Mouse (Mus musculus) hindbrain, postnatal 0 days (tissue): ENCODE measurements at regions not wholly inside any gene's neighbourhood (a gene's known extent, or its start where the extent isn't known, plus 50 kb on each side); places are given as distances from the start of the nearest gene placed in this dataset.

Experiments used
- ATAC-seq: fragments of 200-750 bp; cut with Nextera tagmentation; 2 replicates; pipeline ENCODE4 v1.8.0; 2017; ENCODE audit warnings: mild to moderate bottlenecking, moderate TSS enrichment, moderate library complexity
- DNase-seq: peaks from one replicate; pipeline ENCODE4 v3.0.0-alpha.2; 2015; ENCODE audit warnings: low spot score
- H3K27ac ChIP-seq: fragments of 300-500 bp; sonication (generic); 2 replicates; pipeline ENCODE4 v1.5.1; 2014; ENCODE audit warnings: mild to moderate bottlenecking
- H3K27me3 ChIP-seq: fragments of 300-500 bp; sonication (generic); 2 replicates; pipeline ENCODE4 v1.6.1; 2014; ENCODE audit warnings: low read length, mixed read lengths; ENCODE audit not compliant: insufficient read depth
- H3K36me3 ChIP-seq: fragments of 300-500 bp; sonication (generic); 2 replicates; pipeline ENCODE4 v1.6.1; 2014; ENCODE audit warnings: low read length, mixed read lengths; ENCODE audit not compliant: insufficient read depth
- H3K4me1 ChIP-seq: fragments of 300-500 bp; sonication (generic); 2 replicates; pipeline ENCODE4 v1.6.1; 2014; ENCODE audit warnings: antibody characterized with exemption, low read length, mixed read lengths; ENCODE audit not compliant: insufficient read depth
- H3K4me2 ChIP-seq: fragments of 300-500 bp; sonication (generic); 2 replicates; pipeline ENCODE4 v1.6.1; 2014; ENCODE audit warnings: low read depth, mild to moderate bottlenecking, low read length, moderate library complexity, mixed read lengths
- H3K4me3 ChIP-seq: fragments of 300-500 bp; sonication (generic); 2 replicates; pipeline ENCODE4 v1.5.1; 2014; ENCODE audit warnings: low read length
- H3K9ac ChIP-seq: fragments of 300-500 bp; sonication (generic); replicated peaks from 2 replicates; pipeline ENCODE4 v1.6.1; 2014; ENCODE audit warnings: mild to moderate bottlenecking, low read length, moderate library complexity, mixed read lengths
- H3K9me3 ChIP-seq: fragments of 300-500 bp; sonication (generic); 2 replicates; pipeline ENCODE4 v1.6.1; 2016; ENCODE audit warnings: low read length, mixed read lengths
- CTCF ChIP-seq: IDR thresholded peaks from 2 replicates; pipeline ENCODE4 v1.5.1; 2016; ENCODE audit warnings: antibody characterized with exemption, control low read depth, low read depth
- WGBS: fragments of 180-500 bp; shearing (Covaris S2); extraction: QIAGEN DNeasy Blood & Tissue Kit; methylation state at CpG from one replicate; pipeline ENCODE4 v1.1.7; 2014; 5-methylcytosine and 5-hydroxymethylcytosine counted together

DNA sequence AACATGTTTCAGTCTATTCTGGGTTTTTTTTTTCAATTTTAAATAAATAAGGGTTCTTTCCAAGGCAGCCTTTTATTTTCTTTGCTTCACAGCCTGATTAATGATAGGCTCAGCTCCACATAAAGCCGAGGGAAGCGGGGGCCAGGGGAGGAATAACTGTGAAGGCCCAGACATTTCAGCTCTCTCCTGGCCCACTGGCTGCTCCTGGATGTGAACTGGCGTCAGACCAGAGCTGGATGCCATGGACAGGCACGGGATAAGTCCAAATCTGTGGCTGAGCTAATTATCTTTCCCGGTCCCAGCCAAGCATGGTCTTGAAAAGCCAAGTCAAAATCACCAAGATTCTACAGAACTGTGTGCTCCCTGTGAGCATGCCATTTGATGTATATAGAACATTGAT is 105.1 kb upstream of the Ypel5 start:
- peak; percentile 36 for DNase-seq
- 40% methylated on average over 5 of the region's 5 CpGs for WGBS
- no peak overlapping the region for H3K4me2 ChIP-seq
- no peak for TF ChIP-seq CTCF
- H3K4me1 ChIP-seq = no peaks in the 10 kb centered on the region
- no peaks in the 10 kb centered on the region for H3K27me3 ChIP-seq
- no peak overlapping the region for H3K4me3 ChIP-seq
- no peak for ATAC-seq
- H3K9ac ChIP-seq = no peak overlapping the region
- H3K27ac ChIP-seq = no peak overlapping the region
- H3K9me3 ChIP-seq = no peaks in the 10 kb centered on the region
- no peaks in the 10 kb centered on the region for H3K36me3 ChIP-seq

DNA sequence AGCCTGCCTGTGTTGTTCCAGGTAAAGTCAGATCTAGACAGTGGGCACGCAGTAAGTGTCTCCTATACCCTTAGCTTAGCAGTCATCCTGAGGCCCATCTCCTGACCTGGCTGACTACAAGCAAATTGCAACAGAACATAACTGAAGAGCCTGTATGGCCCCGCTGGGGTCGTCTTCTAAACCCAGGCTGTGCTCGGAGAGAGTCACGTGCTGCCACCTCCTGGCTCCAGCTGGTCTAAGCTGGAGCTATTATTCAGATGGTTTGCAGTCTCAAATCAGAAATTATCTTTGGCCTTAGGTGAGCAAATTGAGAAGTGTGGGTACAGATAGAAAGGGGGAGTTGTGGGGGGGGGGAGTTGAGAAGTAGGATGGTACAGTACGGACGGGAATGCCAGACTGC is 115.5 kb upstream of the Ypel5 start:
- Histone ChIP-seq H3K27ac (no peak overlapping the region), H3K9ac (no peak overlapping the region), H3K4me1 (no peaks in the 10 kb centered on the region), H3K4me2 (no peak overlapping the region), H3K36me3 (no peaks in the 10 kb centered on the region), H3K9me3 (no peaks in the 10 kb centered on the region), H3K4me3 (no peak overlapping the region), H3K27me3 (no peaks in the 10 kb centered on the region)
- peak; percentile 68 for TF ChIP-seq CTCF
- 48% methylated on average over 7 of the region's 7 CpGs for WGBS
- peak; percentile 21; the same call in 1 of the 2 replicates for ATAC-seq
- DNase-seq = peak; percentile 70

DNA sequence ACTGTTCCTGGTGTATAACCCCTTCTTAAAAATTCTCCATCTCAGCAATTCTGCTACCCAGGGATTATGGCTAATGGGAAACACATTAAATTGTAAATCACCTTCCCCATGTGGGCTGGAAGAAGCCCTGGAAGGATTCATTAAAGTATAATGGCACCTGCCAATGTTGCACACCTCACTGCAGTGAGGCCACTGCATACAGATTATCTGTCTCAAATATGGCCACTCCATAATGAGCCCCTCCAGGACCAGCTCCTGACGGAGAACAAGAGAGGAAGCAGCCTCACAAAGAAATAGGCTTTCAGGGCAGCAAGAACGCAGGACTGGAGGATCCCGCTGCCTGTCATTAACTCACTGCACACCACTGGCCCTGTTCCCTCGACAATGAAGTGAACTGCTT is 115.2 kb upstream of the Alk start:
- Histone ChIP-seq H3K4me1 (no peaks in the 10 kb centered on the region), H3K27ac (no peak overlapping the region), H3K9ac (no peak overlapping the region), H3K9me3 (no peaks in the 10 kb centered on the region), H3K4me2 (no peak overlapping the region), H3K27me3 (no peaks in the 10 kb centered on the region), H3K36me3 (no peaks in the 10 kb centered on the region), H3K4me3 (no peak overlapping the region)
- no peak for ATAC-seq
- no peak for TF ChIP-seq CTCF
- DNase-seq = no peak
- 58% methylated on average over 4 of the region's 4 CpGs for WGBS

DNA sequence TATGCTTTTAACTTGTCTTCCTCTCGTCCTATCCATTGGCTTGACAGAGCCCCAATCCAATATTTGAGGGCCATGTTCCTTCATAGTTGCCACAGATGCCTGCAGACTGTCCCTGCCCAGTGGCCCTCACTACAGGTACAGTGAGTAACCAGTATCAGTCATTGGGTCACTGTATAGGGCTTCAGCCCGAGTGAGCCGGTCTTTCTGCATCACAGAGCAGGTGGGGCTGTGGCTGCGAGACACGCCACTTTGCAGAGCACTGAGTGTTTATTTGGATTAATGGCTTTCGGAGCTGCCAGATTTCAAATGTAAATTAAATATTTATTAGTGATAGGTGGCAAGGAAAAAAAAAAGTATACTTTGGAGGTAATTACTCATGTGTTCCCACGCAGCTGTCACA is 87.2 kb upstream of the Alk start:
- no peaks in the 10 kb centered on the region for H3K4me1 ChIP-seq
- H3K4me2 ChIP-seq = no peak overlapping the region
- no peaks in the 10 kb centered on the region for H3K9me3 ChIP-seq
- H3K27me3 ChIP-seq = no peaks in the 10 kb centered on the region
- 80% methylated on average over 7 of the region's 7 CpGs for WGBS
- H3K36me3 ChIP-seq = no peaks in the 10 kb centered on the region
- no peak overlapping the region for H3K27ac ChIP-seq
- ATAC-seq = no peak
- no peak overlapping the region for H3K4me3 ChIP-seq
- DNase-seq = no peak
- TF ChIP-seq CTCF = no peak
- no peak overlapping the region for H3K9ac ChIP-seq

DNA sequence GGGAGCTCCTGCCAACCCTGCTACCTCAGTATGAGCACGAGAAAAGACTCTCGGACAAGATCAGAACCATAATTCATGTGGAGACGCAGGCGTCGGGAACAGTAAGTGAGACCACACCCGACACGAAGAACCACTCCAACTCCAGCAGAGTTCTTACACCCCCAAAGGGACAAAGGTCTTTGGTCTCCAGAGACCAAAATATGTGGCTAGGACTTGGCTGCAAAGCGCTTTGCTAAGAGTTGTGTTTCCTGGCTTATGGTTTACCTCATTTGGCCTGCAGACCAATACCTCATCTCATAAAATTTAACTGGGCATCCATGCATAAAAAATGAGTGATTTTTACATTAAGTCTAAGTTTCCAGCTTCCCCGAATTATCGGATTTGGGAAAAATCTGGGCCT is 85.2 kb upstream of the Alk start:
- H3K4me2 ChIP-seq = no peak overlapping the region
- H3K9ac ChIP-seq = no peak overlapping the region
- H3K36me3 ChIP-seq = no peaks in the 10 kb centered on the region
- no peak for DNase-seq
- H3K9me3 ChIP-seq = no peaks in the 10 kb centered on the region
- no peak for TF ChIP-seq CTCF
- no peak overlapping the region for H3K4me3 ChIP-seq
- no peaks in the 10 kb centered on the region for H3K27me3 ChIP-seq
- H3K4me1 ChIP-seq = no peaks in the 10 kb centered on the region
- WGBS = 88% methylated on average over 10 of the region's 10 CpGs
- H3K27ac ChIP-seq = no peak overlapping the region
- ATAC-seq = no peak

DNA sequence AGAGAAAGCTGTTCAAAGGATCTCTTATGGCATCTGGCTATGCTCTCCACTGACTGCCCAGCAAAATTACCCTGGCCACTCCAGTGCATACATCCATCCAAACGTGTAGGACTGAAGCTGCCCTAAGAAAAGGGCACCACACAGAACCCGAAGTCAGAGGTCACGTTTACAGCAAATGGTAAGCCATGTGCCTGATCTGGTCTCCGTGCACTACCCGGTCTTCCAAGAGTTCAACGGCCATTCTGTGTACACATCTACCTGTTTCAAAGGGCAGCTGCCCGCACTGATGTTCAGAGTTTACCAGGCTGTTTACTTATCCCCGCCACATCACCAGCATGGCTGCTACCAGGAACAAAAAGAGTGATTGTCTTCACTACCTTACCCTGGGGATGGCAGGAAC is 84.4 kb upstream of the Alk start:
- Histone ChIP-seq H3K4me1 (no peaks in the 10 kb centered on the region), H3K4me3 (no peak overlapping the region), H3K36me3 (no peaks in the 10 kb centered on the region), H3K9me3 (no peaks in the 10 kb centered on the region), H3K9ac (no peak overlapping the region), H3K27ac (no peak overlapping the region), H3K27me3 (no peaks in the 10 kb centered on the region), H3K4me2 (no peak overlapping the region)
- WGBS = 94% methylated on average over 8 of the region's 8 CpGs
- TF ChIP-seq CTCF = no peak
- no peak for DNase-seq
- no peak for ATAC-seq

DNA sequence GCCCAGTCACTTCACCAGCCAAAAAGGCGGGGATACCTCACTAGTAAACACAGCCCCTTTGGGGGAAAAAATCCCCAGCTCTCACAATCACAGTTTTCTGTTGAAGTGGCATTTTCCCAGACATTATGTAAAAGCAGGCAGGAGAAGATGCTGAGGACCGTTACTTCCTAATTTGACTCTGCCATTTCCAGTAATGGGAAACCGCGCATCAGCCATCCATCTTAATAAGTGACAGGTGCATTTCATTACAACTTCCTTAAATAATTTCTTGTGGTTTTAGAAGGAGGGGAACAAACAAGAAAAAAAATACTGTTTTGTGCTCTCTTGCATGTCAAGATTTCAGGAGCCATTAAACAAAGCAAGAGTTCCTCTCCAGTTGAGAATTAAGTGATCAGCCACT is 70.2 kb upstream of the Alk start:
- H3K9me3 ChIP-seq = no peaks in the 10 kb centered on the region
- whole genome bisulfite sequencing = 77% methylated on average over 4 of the region's 4 CpGs
- H3K27ac ChIP-seq = no peak overlapping the region
- H3K9ac ChIP-seq = no peak overlapping the region
- no peak overlapping the region for H3K4me2 ChIP-seq
- no peaks in the 10 kb centered on the region for H3K4me1 ChIP-seq
- H3K27me3 ChIP-seq = no peaks in the 10 kb centered on the region
- no peaks in the 10 kb centered on the region for H3K36me3 ChIP-seq
- no peak for TF ChIP-seq CTCF
- DNase-seq (no peak), ATAC-seq (no peak)
- H3K4me3 ChIP-seq = no peak overlapping the region
